Mouse (Mus musculus) layer of hippocampus, adult 11-12 months (tissue): ENCODE measurements at regions not wholly inside any gene's neighbourhood (a gene's known extent, or its start where the extent isn't known, plus 50 kb on each side); places are given as distances from the start of the nearest gene placed in this dataset.

Experiments used
- DNase-seq: peaks from one replicate; pipeline ENCODE4 v3.0.0; 2022; ENCODE audit warnings: low spot score

- no peak for DNase-seq
Measured at GRCm38 (mm10) chr13:101824962-101825361, 56.9 kb upstream of the Pik3r1 start.

GRCm38 (mm10) chr13:101831872-101832629 lies 64.0 kb upstream of the Pik3r1 start:
- DNase-seq = no peak

GRCm38 (mm10) chr13:101834546-101834945 lies 66.5 kb upstream of the Pik3r1 start:
- no peak for DNase-seq

- no peak for DNase-seq
Measured at GRCm38 (mm10) chr13:101836992-101837391, 69.0 kb upstream of the Pik3r1 start.

- no peak for DNase-seq
Measured at GRCm38 (mm10) chr13:101844461-101845440, 76.7 kb upstream of the Pik3r1 start.

- no peak for DNase-seq
Measured at GRCm38 (mm10) chr13:101846016-101846415, 78.0 kb upstream of the Pik3r1 start.

GRCm38 (mm10) chr13:101847879-101848600 lies 80.0 kb upstream of the Pik3r1 start:
- DNase-seq = no peak

GRCm38 (mm10) chr13:101848601-101849147 lies 80.7 kb upstream of the Pik3r1 start:
- no peak for DNase-seq

GRCm38 (mm10) chr13:101849416-101849815 lies 81.4 kb upstream of the Pik3r1 start:
- DNase-seq = no peak

GRCm38 (mm10) chr13:101851329-101851728 lies 83.3 kb upstream of the Pik3r1 start:
- no peak for DNase-seq

- DNase-seq = no peak
Measured at GRCm38 (mm10) chr13:101852960-101853359, 84.9 kb upstream of the Pik3r1 start.

- DNase-seq = peak; percentile 45
Measured at GRCm38 (mm10) chr13:101855141-101855540, 87.1 kb upstream of the Pik3r1 start.

- no peak for DNase-seq
Measured at GRCm38 (mm10) chr13:101860704-101861103, 92.7 kb upstream of the Pik3r1 start.

- DNase-seq = no peak
Measured at GRCm38 (mm10) chr13:101862011-101862410, 94.0 kb upstream of the Pik3r1 start.

GRCm38 (mm10) chr13:101863015-101863414 lies 95.0 kb upstream of the Pik3r1 start:
- no peak for DNase-seq

- no peak for DNase-seq
Measured at GRCm38 (mm10) chr13:101863602-101864001, 95.6 kb upstream of the Pik3r1 start.

- peak; percentile 28 for DNase-seq
Measured at GRCm38 (mm10) chr13:101866843-101867242, 98.8 kb upstream of the Pik3r1 start.

GRCm38 (mm10) chr13:101874761-101875160 lies 106.7 kb upstream of the Pik3r1 start:
- DNase-seq = peak; percentile 23

GRCm38 (mm10) chr13:101876069-101876468 lies 108.1 kb upstream of the Pik3r1 start:
- no peak for DNase-seq

- DNase-seq = no peak
Measured at GRCm38 (mm10) chr13:101876601-101877000, 108.6 kb upstream of the Pik3r1 start.

GRCm38 (mm10) chr13:101878168-101878567 lies 110.2 kb upstream of the Pik3r1 start:
- DNase-seq = no peak

GRCm38 (mm10) chr13:101879561-101880081 lies 111.6 kb upstream of the Pik3r1 start:
- DNase-seq = no peak
